Mouse (Mus musculus): Measurements from ENCODE around the gene Kpna7.

- TF ChIP-seq CTCF (IDR thresholded peaks at IDR 0.05; ENCODE audit: low read depth) (peak; percentile 89), EP300 (optimal IDR thresholded peaks at IDR 0.05) (no peak)
These were observed 95.3 kb downstream of the Kpna7 start for GRCm38 (mm10) chr5:144988340-144989060.
